Mouse (Mus musculus) thymus, adult 18-20 months (tissue): ENCODE results near the gene Gm42417.

Experiments
- DNase-seq, 2 experiments: peaks; one replicate each; pipeline ENCODE4 v3.0.0; 2022; ENCODE audit warnings: mixed read lengths in 2 of 2

Gene Gm42417

GRCm38 (mm10) chr1:36563197-36563596, 24.0 kb upstream of the Gm42417 start:
- DNase-seq, result no peak

- DNase-seq, result no peak
Observed at GRCm38 (mm10) chr1:36562388-36562787, 23.2 kb upstream of the Gm42417 start.

- no peak for DNase-seq
Observed at GRCm38 (mm10) chr1:36560903-36561302, 21.7 kb upstream of the Gm42417 start.

GRCm38 (mm10) chr1:36559888-36560287, 20.7 kb upstream of the Gm42417 start:
- no peak for DNase-seq

- no peak for DNase-seq
Observed at GRCm38 (mm10) chr1:36559256-36559655, 20.0 kb upstream of the Gm42417 start.

GRCm38 (mm10) chr1:36558031-36558993, 19.1 kb upstream of the Gm42417 start, which contains the start of gene Sema4c:
Sema4c (minus strand) TSS chr1:36558349.
- DNase-seq, result peak; percentile 52

GRCm38 (mm10) chr1:36557457-36558011, 18.3 kb upstream of the Gm42417 start:
- peak in 1 of 2 experiments; percentile 34 for DNase-seq

- DNase-seq, result peak; percentile 76 to 78
Observed at GRCm38 (mm10) chr1:36556553-36557456, 17.6 kb upstream of the Gm42417 start.

GRCm38 (mm10) chr1:36555798-36556395, 16.7 kb upstream of the Gm42417 start:
- DNase-seq, result no peak

- DNase-seq, result no peak
Observed at GRCm38 (mm10) chr1:36554633-36555399, 15.6 kb upstream of the Gm42417 start.

- DNase-seq, result no peak
Observed at GRCm38 (mm10) chr1:36552506-36552905, 13.3 kb upstream of the Gm42417 start.

- no peak for DNase-seq
Observed at GRCm38 (mm10) chr1:36551904-36552303, 12.7 kb upstream of the Gm42417 start.

- DNase-seq, result no peak
Observed at GRCm38 (mm10) chr1:36550075-36550863, 11.0 kb upstream of the Gm42417 start.

GRCm38 (mm10) chr1:36549491-36549890, 10.3 kb upstream of the Gm42417 start:
- no peak for DNase-seq

- no peak for DNase-seq
Observed at GRCm38 (mm10) chr1:36548771-36549170, 9.5 kb upstream of the Gm42417 start.

GRCm38 (mm10) chr1:36547981-36548598, 8.9 kb upstream of the Gm42417 start:
- DNase-seq, result no peak

GRCm38 (mm10) chr1:36546888-36547471, 7.8 kb upstream of the Gm42417 start, which contains the start of gene Ankrd39:
Ankrd39 (minus strand) TSS chr1:36547445.
- peak; percentile 96 to 97 for DNase-seq

GRCm38 (mm10) chr1:36545845-36546600, 6.8 kb upstream of the Gm42417 start:
- peak in 1 of 2 experiments; percentile 38 for DNase-seq

- DNase-seq, result no peak
Observed at GRCm38 (mm10) chr1:36545382-36545781, 6.2 kb upstream of the Gm42417 start.
